Mouse (Mus musculus): ENCODE data around the gene Mtm1. TPM values are rescaled to one million over a fixed set of nuclear protein-coding genes. Genes with fewer than 3 reads are reported as not detected.

Mtm1 gene
- polyA plus RNA-seq, 1 experiment from 2014 or later = 2.3 TPM

GRCm38 (mm10) chrX:71222648-71223408 is 12.3 kb downstream of the Mtm1 start:
- Histone ChIP-seq H3K36me3 (no peaks in the 10 kb centered on the region), H3K4me1 (no peaks in the 10 kb centered on the region), H3K4me3 (no peak overlapping the region), H3K9me3 (replicated peaks) (no peaks in the 10 kb centered on the region), H3K27me3 (ENCODE audit: low read depth, poor library complexity, severe bottlenecking) (peaks cover 16% of the 10 kb centered on the region), H3K27ac (no peak overlapping the region)
- DNase-seq (ENCODE audit: low spot score) = no peak
- 88% methylated on average over 4 of the region's 4 CpGs for WGBS

- H3K9me3 ChIP-seq (replicated peaks) = no peaks in the 10 kb centered on the region
- WGBS = 84% methylated on average over 5 of the region's 5 CpGs
- no peaks in the 10 kb centered on the region for H3K4me1 ChIP-seq
Observed at GRCm38 (mm10) chrX:71226881-71227280, 16.3 kb downstream of the Mtm1 start.

GRCm38 (mm10) chrX:71228200-71228599 is 17.6 kb downstream of the Mtm1 start:
- Histone ChIP-seq H3K27ac (no peak overlapping the region), H3K27me3 (ENCODE audit: low read depth, poor library complexity, severe bottlenecking) (peaks cover 24% of the 10 kb centered on the region), H3K4me1 (no peaks in the 10 kb centered on the region), H3K36me3 (no peaks in the 10 kb centered on the region), H3K9me3 (replicated peaks) (no peaks in the 10 kb centered on the region), H3K4me3 (no peak overlapping the region)
- WGBS = 83% methylated on average over 3 of the region's 3 CpGs
- DNase-seq (ENCODE audit: low spot score) = no peak

More at GRCm38 (mm10) chrX:71226881-71227280, 16.3 kb downstream of the Mtm1 start:
- peaks cover 24% of the 10 kb centered on the region for H3K27me3 ChIP-seq (ENCODE audit: low read depth, poor library complexity, severe bottlenecking)
- no peak overlapping the region for H3K4me3 ChIP-seq
- no peaks in the 10 kb centered on the region for H3K36me3 ChIP-seq
- DNase-seq (ENCODE audit: low spot score) = no peak
- no peak overlapping the region for H3K27ac ChIP-seq

DNA sequence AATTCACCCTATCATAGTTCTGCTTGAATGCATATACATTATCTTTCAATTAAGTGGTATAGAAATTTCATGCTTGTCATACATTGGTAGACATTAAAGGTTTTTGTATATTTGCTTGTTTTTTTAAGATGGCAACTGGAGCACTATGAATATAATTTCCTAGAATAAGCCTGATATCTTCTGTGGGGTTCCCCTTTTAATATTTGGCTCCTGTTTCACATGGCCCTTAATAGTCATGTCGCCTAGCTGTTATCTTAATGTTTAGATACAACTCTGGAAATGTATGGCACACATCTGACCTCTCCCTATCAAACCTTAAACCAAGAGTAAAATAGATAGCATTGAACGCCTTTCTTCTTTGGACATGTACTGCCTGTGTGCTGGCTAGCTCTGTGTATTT is 20.3 kb downstream of the Mtm1 start:
- Histone ChIP-seq H3K9me3 (replicated peaks) (no peaks in the 10 kb centered on the region), H3K4me3 (no peak overlapping the region), H3K27me3 (ENCODE audit: low read depth, poor library complexity, severe bottlenecking) (peaks cover 21% of the 10 kb centered on the region), H3K4me1 (no peaks in the 10 kb centered on the region), H3K27ac (no peak overlapping the region), H3K36me3 (no peaks in the 10 kb centered on the region)
- no peak for DNase-seq (ENCODE audit: low spot score)
- WGBS = 80% methylated on average over 2 of the region's 2 CpGs

DNA sequence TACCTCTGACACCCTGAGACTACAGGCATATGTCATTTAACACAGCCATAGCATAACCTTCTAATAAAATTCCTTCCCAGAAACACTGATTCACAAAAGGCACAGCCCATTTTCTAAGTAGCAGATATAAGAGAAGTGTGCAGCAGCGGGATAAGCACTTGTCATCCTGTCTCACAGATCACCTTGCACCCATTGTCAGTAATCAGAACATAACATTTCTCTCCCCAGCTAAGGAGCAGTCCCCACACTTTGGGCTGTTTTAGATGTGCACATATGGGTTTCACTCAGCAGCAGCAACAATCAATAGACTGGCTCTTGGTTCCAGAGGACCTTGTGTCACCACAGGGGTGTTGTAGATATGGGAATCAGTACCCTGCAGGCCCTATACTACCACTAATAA is 45.9 kb downstream of the Mtm1 start:
- no peaks in the 10 kb centered on the region for H3K36me3 ChIP-seq
- 91% methylated on average over 1 of the region's 1 CpGs for WGBS
- H3K4me1 ChIP-seq = no peaks in the 10 kb centered on the region
- no peak overlapping the region for H3K27ac ChIP-seq
- H3K4me3 ChIP-seq = no peak overlapping the region
- no peak for DNase-seq (ENCODE audit: low spot score)
- H3K27me3 ChIP-seq (ENCODE audit: low read depth, poor library complexity, severe bottlenecking) = 0 out of 2 replicates have a peak, but pooled peaks cover 9% of the 10 kb centered on the region
- H3K9me3 ChIP-seq (replicated peaks) = no peaks in the 10 kb centered on the region

- Histone ChIP-seq H3K36me3 (no peaks in the 10 kb centered on the region), H3K9me3 (replicated peaks) (no peaks in the 10 kb centered on the region), H3K27ac (no peak overlapping the region), H3K27me3 (ENCODE audit: low read depth, poor library complexity, severe bottlenecking) (peaks cover 25% of the 10 kb centered on the region), H3K4me3 (no peak overlapping the region), H3K4me1 (no peaks in the 10 kb centered on the region)
- no peak for DNase-seq (ENCODE audit: low spot score)
- WGBS = 98% methylated on average over 4 of the region's 4 CpGs
Observed at GRCm38 (mm10) chrX:71260857-71261256, 50.3 kb downstream of the Mtm1 start.

GRCm38 (mm10) chrX:71264316-71264715 is 53.7 kb downstream of the Mtm1 start:
- Histone ChIP-seq H3K27me3 (ENCODE audit: low read depth, poor library complexity, severe bottlenecking) (peaks cover 25% of the 10 kb centered on the region), H3K27ac (no peak overlapping the region), H3K4me1 (no peaks in the 10 kb centered on the region), H3K4me3 (no peak overlapping the region), H3K9me3 (replicated peaks) (no peaks in the 10 kb centered on the region), H3K36me3 (no peaks in the 10 kb centered on the region)
- WGBS = 76% methylated on average over 2 of the region's 2 CpGs
- DNase-seq (ENCODE audit: low spot score) = no peak

GRCm38 (mm10) chrX:71268972-71269371 is 58.4 kb downstream of the Mtm1 start:
- H3K4me3 ChIP-seq = no peak overlapping the region
- 75% methylated on average over 1 of the region's 1 CpGs for WGBS
- H3K27me3 ChIP-seq (ENCODE audit: low read depth, poor library complexity, severe bottlenecking) = peaks cover 22% of the 10 kb centered on the region
- H3K4me1 ChIP-seq = no peaks in the 10 kb centered on the region
- H3K36me3 ChIP-seq = no peaks in the 10 kb centered on the region
- no peak overlapping the region for H3K27ac ChIP-seq
- DNase-seq (ENCODE audit: low spot score) = no peak
- no peaks in the 10 kb centered on the region for H3K9me3 ChIP-seq (replicated peaks)

- 82% methylated on average over 3 of the region's 3 CpGs for WGBS
- peaks cover 21% of the 10 kb centered on the region for H3K27me3 ChIP-seq (ENCODE audit: low read depth, poor library complexity, severe bottlenecking)
- H3K4me1 ChIP-seq = no peaks in the 10 kb centered on the region
- no peak for DNase-seq (ENCODE audit: low spot score)
- H3K4me3 ChIP-seq = no peak overlapping the region
- no peak overlapping the region for H3K27ac ChIP-seq
- no peaks in the 10 kb centered on the region for H3K9me3 ChIP-seq (replicated peaks)
- no peaks in the 10 kb centered on the region for H3K36me3 ChIP-seq
Observed at GRCm38 (mm10) chrX:71274150-71274549, 63.6 kb downstream of the Mtm1 start.

DNA sequence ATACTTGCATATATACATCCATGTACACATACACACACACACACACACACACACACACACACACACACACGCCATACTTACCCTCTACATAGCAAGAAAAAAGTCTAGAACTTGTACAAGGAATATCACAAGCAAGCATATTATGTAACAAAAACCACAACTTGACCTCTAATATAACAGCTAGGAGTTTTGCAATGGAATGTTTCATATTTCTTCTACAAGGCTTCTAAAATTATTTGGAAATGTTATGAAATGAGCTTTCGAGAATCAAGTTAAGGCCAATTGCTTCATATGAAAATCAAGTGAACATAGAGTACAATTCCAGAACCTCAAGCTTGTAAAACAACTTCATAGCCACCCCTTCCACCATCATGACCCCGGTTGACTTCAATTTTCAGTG is 74.9 kb downstream of the Mtm1 start:
- H3K4me1 ChIP-seq = no peaks in the 10 kb centered on the region
- peaks cover 21% of the 10 kb centered on the region for H3K27me3 ChIP-seq (ENCODE audit: low read depth, poor library complexity, severe bottlenecking)
- DNase-seq (ENCODE audit: low spot score) = no peak
- no peak overlapping the region for H3K4me3 ChIP-seq
- no peaks in the 10 kb centered on the region for H3K36me3 ChIP-seq
- H3K9me3 ChIP-seq (replicated peaks) = no peaks in the 10 kb centered on the region
- WGBS = 91% methylated on average over 3 of the region's 3 CpGs
- H3K27ac ChIP-seq = no peak overlapping the region

- Histone ChIP-seq H3K4me3 (no peak overlapping the region), H3K9me3 (replicated peaks) (no peaks in the 10 kb centered on the region), H3K36me3 (no peaks in the 10 kb centered on the region), H3K4me1 (no peaks in the 10 kb centered on the region), H3K27ac (no peak overlapping the region), H3K27me3 (ENCODE audit: low read depth, poor library complexity, severe bottlenecking) (peaks cover 15% of the 10 kb centered on the region; the same call in 1 of the 2 replicates)
- 91% methylated on average over 7 of the region's 7 CpGs for WGBS
- DNase-seq (ENCODE audit: low spot score) = no peak
Observed at GRCm38 (mm10) chrX:71287088-71287487, 76.5 kb downstream of the Mtm1 start.

- H3K36me3 ChIP-seq = no peaks in the 10 kb centered on the region
- no peak overlapping the region for H3K4me3 ChIP-seq
- no peak overlapping the region for H3K27ac ChIP-seq
- DNase-seq (ENCODE audit: low spot score) = no peak
- H3K9me3 ChIP-seq (replicated peaks) = no peaks in the 10 kb centered on the region
- WGBS = 89% methylated on average over 2 of the region's 2 CpGs
- H3K4me1 ChIP-seq = no peaks in the 10 kb centered on the region
- H3K27me3 ChIP-seq (ENCODE audit: low read depth, poor library complexity, severe bottlenecking) = peaks cover 30% of the 10 kb centered on the region; the same call in 1 of the 2 replicates
Observed at GRCm38 (mm10) chrX:71294191-71294590, 83.6 kb downstream of the Mtm1 start.

- no peak for DNase-seq (ENCODE audit: low spot score)
- Histone ChIP-seq H3K9me3 (replicated peaks) (no peaks in the 10 kb centered on the region), H3K27ac (no peak overlapping the region), H3K4me3 (no peak overlapping the region), H3K36me3 (no peaks in the 10 kb centered on the region), H3K27me3 (ENCODE audit: low read depth, poor library complexity, severe bottlenecking) (peaks cover 30% of the 10 kb centered on the region; the same call in 1 of the 2 replicates), H3K4me1 (no peaks in the 10 kb centered on the region)
- 86% methylated on average over 2 of the region's 2 CpGs for WGBS
Observed at GRCm38 (mm10) chrX:71296005-71296404, 85.4 kb downstream of the Mtm1 start.
